Mouse (Mus musculus) C2C12 (cell line): ENCODE results near the gene Cpne8.

ENCODE experiments used
- CEBPB ChIP-seq: IDR thresholded peaks from one replicate; pipeline ENCODE4 v1.6.1; 2011; ENCODE audit warnings: low read depth, mild to moderate bottlenecking, control low read depth, moderate library complexity
- CTCF ChIP-seq: IDR thresholded peaks from one replicate; pipeline ENCODE4 v1.5.1; 2011; ENCODE audit not compliant: control insufficient read depth, insufficient read depth, insufficient read length
- MAX ChIP-seq: IDR thresholded peaks from one replicate; pipeline ENCODE4 v1.6.1; 2011; ENCODE audit warnings: mild to moderate bottlenecking, control low read depth

DNA sequence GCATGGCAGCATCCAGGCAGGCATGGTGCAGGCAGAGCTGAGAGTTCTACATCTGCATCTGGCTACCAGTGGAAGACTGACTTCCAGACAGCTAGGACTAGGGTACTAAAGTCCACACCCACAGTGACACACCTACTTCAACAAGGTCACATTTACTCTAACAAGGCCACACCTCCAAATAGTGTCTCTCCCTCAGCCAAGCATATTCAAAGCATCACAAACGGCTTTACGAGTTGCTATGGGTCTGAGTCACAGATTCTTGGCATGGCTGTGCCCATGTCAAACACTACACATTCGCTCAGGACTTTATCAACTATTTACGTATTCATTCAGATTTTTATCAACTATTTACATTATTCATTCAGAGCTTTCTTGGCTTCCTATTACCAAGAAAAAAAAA is 38.5 kb upstream of the Cpne8 start:
- no peak for TF ChIP-seq CTCF
- TF ChIP-seq MAX = no peak
- no peak for TF ChIP-seq CEBPB
